Mouse (Mus musculus): ENCODE results near the gene Lrrfip1. TPM values are rescaled to one million over a fixed set of nuclear protein-coding genes. Genes with fewer than 3 reads are reported as not detected.

The Lrrfip1 gene
- polyA plus RNA-seq, 2 experiments: 9.4 to 12.5 TPM

- 0 out of 4 replicates have a peak, but pooled peaks cover 0 to 1% of the 10 kb centered on the region in 2 experiments for H3K4me1 ChIP-seq (replicated peaks; ENCODE audit: control insufficient read depth in 2 of 2, insufficient read depth in 2 of 2, low read length in 1 of 2)
- H3K9me3 ChIP-seq (ENCODE audit: control insufficient read depth, low read length): no peaks in the 10 kb centered on the region
- H3K9ac ChIP-seq (replicated peaks): no peak overlapping the region
- TF ChIP-seq EP300 (IDR thresholded peaks at IDR 0.05; ENCODE audit: low read depth) (no peak), CTCF (IDR thresholded peaks at IDR 0.05; ENCODE audit: low read depth) (no peak)
- no peak for ATAC-seq (ENCODE audit: insufficient read depth)
- no peak overlapping the region for H3K4me3 ChIP-seq (ENCODE audit: insufficient read depth in 1 of 2, low read depth in 2 of 2, low read length in 2 of 2)
- no peaks in the 10 kb centered on the region for H3K36me3 ChIP-seq (replicated peaks; ENCODE audit: control insufficient read depth, insufficient read depth, low read depth)
- no peak for DNase-seq (ENCODE audit: low read depth in 3 of 3, low spot score in 3 of 3)
- 58% methylated on average over 3 of the region's 3 CpGs for whole genome bisulfite sequencing (ENCODE audit: insufficient replicate concordance)
- H3K27me3 ChIP-seq (ENCODE audit: control insufficient read depth, insufficient read depth, low read length): no peaks in the 10 kb centered on the region
- no peak overlapping the region for H3K27ac ChIP-seq
- no peak overlapping the region for H3K4me2 ChIP-seq (ENCODE audit: low read depth)
Observed at GRCm38 (mm10) chr1:91013803-91014202, 15.3 kb downstream of the Lrrfip1 start.

GRCm38 (mm10) chr1:91015571-91015970 lies 17.0 kb downstream of the Lrrfip1 start:
- 64% methylated on average over 7 of the region's 7 CpGs for WGBS (ENCODE audit: insufficient replicate concordance)
- H3K9ac ChIP-seq (replicated peaks): no peak overlapping the region
- ATAC-seq (ENCODE audit: insufficient read depth) (no peak), DNase-seq (ENCODE audit: low read depth in 3 of 3, low spot score in 3 of 3) (no peak)
- no peak overlapping the region for H3K4me2 ChIP-seq (ENCODE audit: low read depth)
- no peaks in the 10 kb centered on the region for H3K36me3 ChIP-seq (replicated peaks; ENCODE audit: control insufficient read depth, insufficient read depth, low read depth)
- H3K4me3 ChIP-seq (ENCODE audit: insufficient read depth in 1 of 2, low read depth in 2 of 2, low read length in 2 of 2): no peak overlapping the region
- 0 out of 4 replicates have a peak, but pooled peaks cover 0 to under 1% of the 10 kb centered on the region in 2 experiments for H3K4me1 ChIP-seq (replicated peaks; ENCODE audit: control insufficient read depth in 2 of 2, insufficient read depth in 2 of 2, low read length in 1 of 2)
- no peak overlapping the region for H3K27ac ChIP-seq
- TF ChIP-seq EP300 (IDR thresholded peaks at IDR 0.05; ENCODE audit: low read depth) (no peak), CTCF (IDR thresholded peaks at IDR 0.05; ENCODE audit: low read depth) (no peak)
- no peaks in the 10 kb centered on the region for H3K9me3 ChIP-seq (ENCODE audit: control insufficient read depth, low read length)
- H3K27me3 ChIP-seq (ENCODE audit: control insufficient read depth, insufficient read depth, low read length): no peaks in the 10 kb centered on the region

GRCm38 (mm10) chr1:91017111-91017758 lies 18.7 kb downstream of the Lrrfip1 start:
- no peaks in the 10 kb centered on the region for H3K27me3 ChIP-seq (ENCODE audit: control insufficient read depth, insufficient read depth, low read length)
- WGBS (ENCODE audit: insufficient replicate concordance): 37% methylated on average over 20 of the region's 20 CpGs
- no peak for DNase-seq (ENCODE audit: low read depth in 3 of 3, low spot score in 3 of 3)
- H3K4me2 ChIP-seq (ENCODE audit: low read depth): peak overlapping the region; percentile 18; the same call in 1 of the 2 replicates
- H3K4me3 ChIP-seq (ENCODE audit: insufficient read depth in 1 of 2, low read depth in 2 of 2, low read length in 2 of 2): no peak overlapping the region
- H3K9me3 ChIP-seq (ENCODE audit: control insufficient read depth, low read length): no peaks in the 10 kb centered on the region
- H3K27ac ChIP-seq: no peak overlapping the region
- no peaks in the 10 kb centered on the region for H3K36me3 ChIP-seq (replicated peaks; ENCODE audit: control insufficient read depth, insufficient read depth, low read depth)
- no peak for ATAC-seq (ENCODE audit: insufficient read depth)
- TF ChIP-seq EP300 (IDR thresholded peaks at IDR 0.05; ENCODE audit: low read depth) (no peak), CTCF (IDR thresholded peaks at IDR 0.05; ENCODE audit: low read depth) (no peak)
- no peaks in the 10 kb centered on the region for H3K4me1 ChIP-seq (replicated peaks; ENCODE audit: control insufficient read depth in 2 of 2, insufficient read depth in 2 of 2, low read length in 1 of 2)
- H3K9ac ChIP-seq (replicated peaks): no peak overlapping the region

- Histone ChIP-seq H3K27ac (no peak overlapping the region), H3K4me3 (ENCODE audit: insufficient read depth in 1 of 2, low read depth in 2 of 2, low read length in 2 of 2) (no peak overlapping the region), H3K36me3 (replicated peaks; ENCODE audit: control insufficient read depth, insufficient read depth, low read depth) (no peaks in the 10 kb centered on the region), H3K27me3 (ENCODE audit: control insufficient read depth, insufficient read depth, low read length) (no peaks in the 10 kb centered on the region), H3K9ac (replicated peaks) (no peak overlapping the region), H3K4me1 (replicated peaks; ENCODE audit: control insufficient read depth in 2 of 2, insufficient read depth in 2 of 2, low read length in 1 of 2) (no peaks in the 10 kb centered on the region), H3K9me3 (ENCODE audit: control insufficient read depth, low read length) (no peaks in the 10 kb centered on the region), H3K4me2 (ENCODE audit: low read depth) (no peak overlapping the region)
- TF ChIP-seq CTCF (IDR thresholded peaks at IDR 0.05; ENCODE audit: low read depth) (no peak), EP300 (IDR thresholded peaks at IDR 0.05; ENCODE audit: low read depth) (no peak)
- no peak for DNase-seq (ENCODE audit: low read depth in 3 of 3, low spot score in 3 of 3)
- 32% methylated on average over 2 of the region's 2 CpGs for WGBS (ENCODE audit: insufficient replicate concordance)
- ATAC-seq (ENCODE audit: insufficient read depth): no peak
Observed at GRCm38 (mm10) chr1:91019346-91019745, 20.8 kb downstream of the Lrrfip1 start.

- ATAC-seq (ENCODE audit: insufficient read depth) (no peak), DNase-seq (ENCODE audit: low read depth in 3 of 3, low spot score in 3 of 3) (no peak)
Observed at GRCm38 (mm10) chr1:91021304-91021703, 22.8 kb downstream of the Lrrfip1 start.

More at GRCm38 (mm10) chr1:91021304-91021703, 22.8 kb downstream of the Lrrfip1 start:
- 49% methylated on average over 3 of the region's 3 CpGs for WGBS (ENCODE audit: insufficient replicate concordance)
- Histone ChIP-seq H3K27ac (no peak overlapping the region), H3K4me3 (ENCODE audit: insufficient read depth in 1 of 2, low read depth in 2 of 2, low read length in 2 of 2) (no peak overlapping the region), H3K36me3 (replicated peaks; ENCODE audit: control insufficient read depth, insufficient read depth, low read depth) (no peaks in the 10 kb centered on the region), H3K4me1 (replicated peaks; ENCODE audit: control insufficient read depth in 2 of 2, insufficient read depth in 2 of 2, low read length in 1 of 2) (no peaks in the 10 kb centered on the region), H3K9me3 (ENCODE audit: control insufficient read depth, low read length) (no peaks in the 10 kb centered on the region), H3K4me2 (ENCODE audit: low read depth) (no peak overlapping the region), H3K9ac (replicated peaks) (no peak overlapping the region), H3K27me3 (ENCODE audit: control insufficient read depth, insufficient read depth, low read length) (no peaks in the 10 kb centered on the region)
- TF ChIP-seq EP300 (IDR thresholded peaks at IDR 0.05; ENCODE audit: low read depth) (no peak), CTCF (IDR thresholded peaks at IDR 0.05; ENCODE audit: low read depth) (peak; percentile 71)

Data from liver, embryonic 14.5 days (tissue).